Mouse (Mus musculus): ENCODE measurements around the gene Osbpl10.

DNA sequence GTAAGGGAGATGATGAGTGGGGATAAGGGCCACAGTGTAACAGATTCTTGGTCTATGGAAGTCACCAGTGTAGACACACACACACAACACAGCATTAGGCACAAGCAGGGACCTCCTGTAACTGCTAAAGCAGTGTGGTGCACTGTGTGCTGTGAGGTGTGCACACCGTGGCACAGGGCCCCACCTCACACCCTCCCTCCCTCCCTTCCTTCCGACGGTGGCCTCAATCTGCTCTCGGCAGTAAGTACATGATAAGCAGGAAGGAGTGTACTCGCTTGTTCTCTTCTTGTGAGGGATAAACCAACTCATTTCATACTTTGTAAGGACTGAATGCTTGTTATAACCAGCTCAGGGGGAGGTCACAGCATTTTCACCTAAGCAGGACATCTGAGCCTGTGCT is 270.8 kb downstream of the Osbpl10 start:
- TF ChIP-seq POLR2A (IDR thresholded peaks at IDR 0.05; ENCODE audit: insufficient read length, low read depth) (no peak), E2F4 (IDR thresholded peaks at IDR 0.05; ENCODE audit: insufficient read depth) (no peak), MAX (IDR thresholded peaks at IDR 0.05; ENCODE audit: low read depth) (no peak)

Measured in myocyte (in vitro differentiated cells).